ENCODE assay signal across 12 mouse cellular contexts in the genomic region with DNA sequence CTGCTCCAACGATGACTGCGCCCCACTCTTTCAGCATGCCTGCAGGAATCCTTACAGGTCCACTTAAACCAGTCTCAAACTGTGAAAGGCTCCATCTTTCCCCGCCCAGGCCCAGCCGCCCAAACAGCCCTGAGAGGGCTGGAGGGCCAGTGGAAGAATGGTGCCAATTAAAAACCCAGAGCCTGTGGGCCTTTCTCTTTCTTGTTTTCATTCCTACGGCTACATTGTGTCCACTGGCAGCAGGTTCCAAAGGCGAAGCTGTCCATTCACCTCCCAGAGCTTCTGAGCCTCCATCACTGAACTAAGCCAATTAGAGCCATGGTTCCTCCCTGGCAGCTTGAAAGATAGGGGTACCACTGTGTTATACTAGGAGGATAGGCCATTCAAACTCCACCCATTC.
DNase-seq lines count a peak whose midpoint lies in the region; ATAC-seq and TF ChIP-seq lines count a peak whose summit lies in the region.
"Had no signal": no experiment of that assay in that cellular context is flagged by ENCODE, and none has a peak within 500 bp of the region (broad histone marks: within the 10 kb centered on the region; RNA-seq: fewer than 3 reads in every experiment).

No protein-coding gene starts in this region.

- DNase-seq in heart, embryonic 10.5 days (ENCODE audit: low spot score): no peak
- no peak for DNase-seq in heart, postnatal 14 days
- DNase-seq in Muller cell, postnatal 12 days (ENCODE audit: inconsistent ontology term): peak; percentile 61
- no peak for DNase-seq in liver, postnatal 0 days
- DNase-seq in spleen, postnatal 36 days (ENCODE audit: low spot score in 2 of 2): no peak
- no peak for DNase-seq in layer of hippocampus, adult 9-10 months (ENCODE audit: low spot score)
- DNase-seq: B cell, adult 2 months; gastrocnemius, postnatal 36 days; kidney, postnatal 14 days; spleen, adult 18-20 months had no signal

- WGBS in heart, embryonic 10.5 days: 83% methylated on average over 6 of the region's 6 CpGs
- 5% methylated on average over 6 of the region's 6 CpGs for WGBS in forebrain, embryonic 12.5 days
- WGBS in liver, postnatal 0 days (ENCODE audit: insufficient replicate concordance): 85% methylated on average over 6 of the region's 6 CpGs
- WGBS in kidney, embryonic 15.5 days: 78% methylated on average over 6 of the region's 6 CpGs

- no peak overlapping the region for H3K9ac ChIP-seq in forebrain, embryonic 12.5 days
- no peak overlapping the region for H3K9ac ChIP-seq in liver, postnatal 0 days (replicated peaks)
- H3K9ac ChIP-seq in kidney, embryonic 15.5 days: no peak overlapping the region

- peaks cover 79% of the 10 kb centered on the region for H3K4me1 ChIP-seq in heart, embryonic 10.5 days
- peaks cover 85% of the 10 kb centered on the region for H3K4me1 ChIP-seq in forebrain, embryonic 12.5 days
- H3K4me1 ChIP-seq in liver, postnatal 0 days (ENCODE audit: insufficient read depth): peaks cover 53% of the 10 kb centered on the region
- H3K4me1 ChIP-seq in kidney, embryonic 15.5 days: peaks cover 35% of the 10 kb centered on the region

- no peak overlapping the region for H3K4me3 ChIP-seq in heart, embryonic 10.5 days
- H3K4me3 ChIP-seq in forebrain, embryonic 12.5 days (replicated peaks): no peak overlapping the region
- no peak overlapping the region for H3K4me3 ChIP-seq in liver, postnatal 0 days (ENCODE audit: low read depth, low read length)
- H3K4me3 ChIP-seq in kidney, embryonic 15.5 days (replicated peaks): no peak overlapping the region

- peak; percentile 75 for ATAC-seq in forebrain, embryonic 12.5 days (ENCODE audit: low FRiP score)
- ATAC-seq in liver, postnatal 0 days: no peak
- ATAC-seq in kidney, embryonic 15.5 days (replicated peaks; ENCODE audit: low FRiP score): no peak

- TF ChIP-seq EP300 in liver, postnatal 0 days (IDR thresholded peaks at IDR 0.05; ENCODE audit: low read depth): no peak

- intact Hi-C loops in heart, postnatal 14 days (cut with DNase I): no loop called here

- H3K36me3 ChIP-seq in heart, embryonic 10.5 days: no peaks in the 10 kb centered on the region
- 0 out of 2 replicates have a peak, but pooled peaks cover 12% of the 10 kb centered on the region for H3K36me3 ChIP-seq in forebrain, embryonic 12.5 days (replicated peaks)
- peaks cover 47% of the 10 kb centered on the region for H3K36me3 ChIP-seq in liver, postnatal 0 days (replicated peaks; ENCODE audit: insufficient read depth, low read length)
- no peaks in the 10 kb centered on the region for H3K36me3 ChIP-seq in kidney, embryonic 15.5 days

- peak overlapping the region; percentile 8; the same call in 1 of the 2 replicates for H3K4me2 ChIP-seq in forebrain, embryonic 12.5 days
- no peak overlapping the region for H3K4me2 ChIP-seq in liver, postnatal 0 days (ENCODE audit: low read depth, low read length)
- no peak overlapping the region for H3K4me2 ChIP-seq in kidney, embryonic 15.5 days

- no peaks in the 10 kb centered on the region for H3K27me3 ChIP-seq in heart, embryonic 10.5 days (ENCODE audit: insufficient read depth, poor library complexity, severe bottlenecking)
- no peaks in the 10 kb centered on the region for H3K27me3 ChIP-seq in forebrain, embryonic 12.5 days
- no peaks in the 10 kb centered on the region for H3K27me3 ChIP-seq in liver, postnatal 0 days (ENCODE audit: insufficient read depth, low read length)
- no peaks in the 10 kb centered on the region for H3K27me3 ChIP-seq in kidney, embryonic 15.5 days

- no peaks in the 10 kb centered on the region for H3K9me3 ChIP-seq in heart, embryonic 10.5 days
- no peaks in the 10 kb centered on the region for H3K9me3 ChIP-seq in forebrain, embryonic 12.5 days
- H3K9me3 ChIP-seq in liver, postnatal 0 days (ENCODE audit: low read length): no peaks in the 10 kb centered on the region
- H3K9me3 ChIP-seq in kidney, embryonic 15.5 days (replicated peaks): no peaks in the 10 kb centered on the region

- H3K27ac ChIP-seq in heart, embryonic 10.5 days: peak overlapping the region; percentile 43; the same call in 1 of the 2 replicates
- H3K27ac ChIP-seq in forebrain, embryonic 12.5 days: peak overlapping the region; percentile 89
- peak overlapping the region; percentile 16; the same call in 1 of the 2 replicates for H3K27ac ChIP-seq in liver, postnatal 0 days (ENCODE audit: low read depth)
- H3K27ac ChIP-seq in kidney, embryonic 15.5 days: no peak overlapping the region

- no peak for TF ChIP-seq CTCF in liver, postnatal 0 days (IDR thresholded peaks at IDR 0.05; ENCODE audit: low read depth)
